ENCODE assay signal across 9 mouse cellular contexts in genomic region chr11:76530966-76531678, GRCm38 (mm10).
DNase-seq lines count a peak whose midpoint lies in the region; ATAC-seq lines count a peak whose summit lies in the region.
"Had no signal": no experiment of that assay in that cellular context is flagged by ENCODE, and none has a peak within 500 bp of the region (broad histone marks: within the 10 kb centered on the region; RNA-seq: fewer than 3 reads in every experiment).

No protein-coding gene starts in this region.

- no peaks in the 10 kb centered on the region for H3K27me3 ChIP-seq in midbrain, embryonic 13.5 days
- no peaks in the 10 kb centered on the region for H3K27me3 ChIP-seq in heart, embryonic 10.5 days (ENCODE audit: insufficient read depth, poor library complexity, severe bottlenecking)

- no peak overlapping the region for H3K4me3 ChIP-seq in midbrain, embryonic 13.5 days (replicated peaks)
- H3K4me3 ChIP-seq in heart, embryonic 10.5 days = no peak overlapping the region
- H3K4me3 ChIP-seq: erythroblast, embryonic 14.5 days had no signal

- H3K27ac ChIP-seq in midbrain, embryonic 13.5 days = peak overlapping the region; percentile 26; the same call in 1 of the 2 replicates
- H3K27ac ChIP-seq in heart, embryonic 10.5 days = no peak overlapping the region

- ATAC-seq in granulocyte monocyte progenitor cell, adult 5-6 weeks (replicated peaks; ENCODE audit: poor library complexity, severe bottlenecking) = 0 out of 2 replicates have a peak, but pooled peaks have one; percentile 33
- peak; percentile 79 for ATAC-seq in midbrain, embryonic 13.5 days

- H3K4me1 ChIP-seq in midbrain, embryonic 13.5 days (replicated peaks) = peaks cover 24% of the 10 kb centered on the region
- H3K4me1 ChIP-seq in heart, embryonic 10.5 days = peaks cover 27% of the 10 kb centered on the region

- DNase-seq in embryo, embryonic 10 days (ENCODE audit: low spot score) = peak; percentile 21
- DNase-seq in embryo, embryonic 11 days = no peak
- DNase-seq in NIH3T3 (ENCODE audit: low read depth) = peak; percentile 87
- DNase-seq in urinary bladder, adult 18-20 months (ENCODE audit: low spot score in 2 of 2) = no peak
- DNase-seq in heart, embryonic 10.5 days (ENCODE audit: low spot score) = no peak
- DNase-seq in cerebellum, adult 18-20 months = no peak

- 0 out of 2 replicates have a peak, but pooled peaks cover 4% of the 10 kb centered on the region for H3K36me3 ChIP-seq in midbrain, embryonic 13.5 days
- H3K36me3 ChIP-seq in heart, embryonic 10.5 days = 0 out of 2 replicates have a peak, but pooled peaks cover 5% of the 10 kb centered on the region

- no peaks in the 10 kb centered on the region for H3K9me3 ChIP-seq in midbrain, embryonic 13.5 days
- no peaks in the 10 kb centered on the region for H3K9me3 ChIP-seq in heart, embryonic 10.5 days

- H3K9ac ChIP-seq in midbrain, embryonic 13.5 days (replicated peaks) = no peak overlapping the region

- WGBS in midbrain, embryonic 13.5 days = 31% methylated on average over 7 of the region's 7 CpGs
- 44% methylated on average over 7 of the region's 7 CpGs for WGBS in heart, embryonic 10.5 days

- H3K4me2 ChIP-seq in midbrain, embryonic 13.5 days (replicated peaks) = no peak overlapping the region

Comparison
In these comparisons a context has a peak if more than half of its experiments do, and no peak if none do; other contexts are left out.
1. DNase-seq: peak in embryo, embryonic 10 days (single experiment) and NIH3T3 (single experiment); none in embryo, embryonic 11 days (single experiment), urinary bladder, adult 18-20 months (0 of 2), heart, embryonic 10.5 days (single experiment) and cerebellum, adult 18-20 months (0 of 2).